Mouse (Mus musculus) right cerebral cortex, postnatal 4 days (tissue): ENCODE results near the gene Tmc8.
"Not testable (repeated sequence)": the region's sequence is repeated elsewhere in the genome, so short reads cannot be mapped to it uniquely, and the experiment has no call there.

ENCODE experiments used
- DNase-seq: peaks from one replicate; pipeline ENCODE4 v3.0.0-alpha.2; 2022

Tmc8 gene

DNA sequence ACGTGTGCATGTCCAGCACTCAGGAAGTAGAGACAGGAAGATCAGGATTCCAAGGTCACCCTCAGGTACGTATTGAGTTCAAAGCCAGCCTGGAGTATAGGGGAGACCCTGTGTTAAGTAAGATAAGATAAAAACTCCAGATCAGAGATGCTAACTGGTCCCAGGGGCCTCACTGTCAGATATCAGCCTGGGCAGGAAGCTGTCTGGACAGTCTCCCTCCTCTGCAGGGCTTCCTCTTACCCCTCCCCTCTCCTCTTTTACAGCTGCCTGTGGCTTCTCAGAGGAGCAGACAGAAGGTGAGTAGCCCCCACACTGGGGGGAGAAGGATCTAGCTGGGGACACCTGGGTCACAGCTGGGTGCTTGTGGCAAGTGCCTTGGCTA lies 16.3 kb downstream of the Tmc8 start:
- DNase-seq, result no peak

DNA sequence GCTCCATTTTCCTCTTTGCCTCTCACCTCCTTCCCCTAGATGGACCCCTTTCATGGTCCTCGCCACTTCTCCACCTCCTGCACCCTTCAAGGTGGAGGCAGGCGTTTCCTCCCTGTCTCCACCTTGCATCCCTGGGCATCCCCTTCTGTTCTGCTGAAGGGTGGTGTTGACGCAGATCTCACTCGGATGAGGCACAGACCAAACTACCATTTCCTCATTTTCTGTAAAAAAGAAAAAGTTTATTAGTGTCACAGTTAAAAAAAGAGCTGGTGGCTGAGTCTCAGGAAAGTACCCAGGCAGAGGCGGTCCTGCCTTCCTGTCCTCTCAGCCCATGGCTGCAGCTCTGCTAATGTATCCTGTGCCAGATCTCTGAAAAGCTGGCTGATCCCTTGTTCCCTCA lies 17.3 kb downstream of the Tmc8 start:
- DNase-seq, result no peak

DNA sequence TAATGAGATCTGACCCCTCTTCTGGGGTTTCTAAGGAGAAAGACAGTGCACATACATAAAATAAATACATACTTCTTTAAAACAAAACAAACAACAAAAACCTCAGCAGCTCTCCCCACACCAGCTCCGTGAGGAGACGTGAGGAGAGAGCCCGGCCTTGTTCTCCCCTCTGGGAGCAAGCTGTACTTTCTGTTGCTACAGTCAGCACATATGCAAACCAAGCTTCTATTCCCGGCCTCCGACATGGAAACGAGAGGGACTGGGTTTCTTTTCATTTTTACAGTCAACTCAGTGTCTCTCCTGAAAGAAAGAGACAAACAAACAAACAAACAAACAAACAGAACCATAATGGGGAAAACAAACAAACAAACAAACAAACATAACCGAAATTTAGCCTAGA lies 18.2 kb downstream of the Tmc8 start:
- no peak for DNase-seq

- no peak for DNase-seq
These were observed 19.8 kb downstream of the Tmc8 start for GRCm38 (mm10) chr11:117801650-117802049.

GRCm38 (mm10) chr11:117803166-117803688 lies 21.4 kb downstream of the Tmc8 start:
- no peak for DNase-seq

GRCm38 (mm10) chr11:117806781-117807180 lies 24.9 kb downstream of the Tmc8 start:
- DNase-seq, result no peak

GRCm38 (mm10) chr11:117809407-117810311 lies 27.8 kb downstream of the Tmc8 start, which contains the start of the genes Gm20708 and Syngr2:
Gene Gm20708 (plus strand): TSS chr11:117809668.
Gene Syngr2 (plus strand): TSS chr11:117809668.
- peak; percentile 58 for DNase-seq

- DNase-seq, result peak; percentile 72
These were observed 28.6 kb downstream of the Tmc8 start for GRCm38 (mm10) chr11:117810401-117811046.

DNA sequence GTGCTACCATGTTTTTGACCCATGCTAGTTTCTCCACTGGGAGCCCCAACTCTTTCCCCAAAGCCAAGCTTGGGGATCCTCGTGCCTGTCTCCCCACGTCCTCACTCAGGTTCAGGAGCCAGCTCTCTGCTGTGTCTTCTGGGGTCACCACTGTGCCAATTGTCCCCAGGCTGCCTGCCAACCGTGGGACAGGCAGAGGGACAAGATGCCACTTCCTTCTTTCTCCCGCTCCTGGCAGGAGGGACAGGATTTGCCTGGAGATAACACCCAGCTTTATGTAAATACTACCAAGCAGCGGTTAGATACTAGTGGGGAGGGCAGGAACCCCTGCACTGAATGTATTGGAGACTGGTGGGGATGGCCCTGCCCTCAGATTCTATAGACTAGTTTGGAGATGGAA lies 32.0 kb downstream of the Tmc8 start:
- DNase-seq, result no peak

GRCm38 (mm10) chr11:117814704-117815366 lies 33.0 kb downstream of the Tmc8 start:
- DNase-seq, result no peak

DNA sequence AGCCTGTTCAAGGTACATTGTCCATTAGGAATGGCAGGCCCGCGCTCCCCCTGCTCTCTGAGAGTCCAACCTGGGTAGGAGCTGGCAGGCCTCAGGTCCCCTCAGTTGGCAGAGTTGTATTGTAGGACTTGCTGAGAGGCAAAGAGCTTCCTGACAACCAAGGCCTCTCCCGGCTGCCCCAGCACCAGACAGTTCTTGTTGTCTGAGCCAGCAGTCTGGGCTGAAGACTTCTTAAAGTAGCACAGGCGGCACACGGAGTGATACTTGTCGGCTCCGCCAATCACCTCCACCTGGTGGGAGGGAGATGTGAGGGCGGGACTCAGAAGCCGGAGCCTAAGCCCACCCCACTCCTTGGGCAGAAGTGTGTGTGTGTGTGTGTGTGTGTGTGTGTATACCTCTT lies 34.0 kb downstream of the Tmc8 start:
- DNase-seq, result not testable (repeated sequence)

- DNase-seq, result no peak
These were observed 34.6 kb downstream of the Tmc8 start for GRCm38 (mm10) chr11:117816389-117816996.

DNA sequence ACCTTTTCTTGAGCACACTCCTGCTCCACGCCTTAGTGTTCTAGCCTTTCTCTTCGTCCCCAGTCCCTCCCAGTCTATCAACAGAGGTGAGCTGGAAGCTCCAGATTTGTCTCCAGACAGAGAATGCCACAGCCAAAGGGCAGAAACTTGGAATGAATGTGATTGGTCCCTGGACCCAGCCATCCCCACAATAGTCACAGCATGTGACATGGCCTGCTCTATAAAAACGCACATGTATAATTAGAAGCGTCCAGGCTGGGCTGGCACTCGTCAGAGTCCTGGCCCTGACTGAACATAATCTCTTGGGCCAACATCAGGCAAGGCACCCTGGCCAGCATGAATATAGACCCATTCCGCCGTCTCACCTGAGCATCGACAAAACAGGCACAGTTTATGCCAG lies 37.2 kb downstream of the Tmc8 start:
- no peak for DNase-seq

DNA sequence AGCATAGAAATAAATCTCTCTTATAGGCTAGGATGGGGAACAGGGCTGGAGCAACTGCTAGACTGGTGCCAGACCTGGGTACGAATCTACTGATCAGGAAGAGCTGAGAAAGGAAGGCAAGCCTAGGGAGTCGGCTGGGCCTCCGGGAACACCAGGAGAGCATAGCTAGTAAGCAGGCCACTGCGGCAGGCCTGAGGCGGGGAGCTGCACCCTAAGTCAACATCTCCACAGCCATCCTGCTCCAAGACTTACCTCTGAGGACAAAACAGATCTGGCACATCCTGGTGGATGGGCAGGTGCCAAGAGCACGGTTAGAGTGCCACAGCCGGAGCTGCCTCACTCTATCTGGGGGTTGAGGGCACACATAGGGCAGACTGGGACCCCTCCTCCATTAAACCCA lies 38.3 kb downstream of the Tmc8 start:
- DNase-seq, result no peak

DNA sequence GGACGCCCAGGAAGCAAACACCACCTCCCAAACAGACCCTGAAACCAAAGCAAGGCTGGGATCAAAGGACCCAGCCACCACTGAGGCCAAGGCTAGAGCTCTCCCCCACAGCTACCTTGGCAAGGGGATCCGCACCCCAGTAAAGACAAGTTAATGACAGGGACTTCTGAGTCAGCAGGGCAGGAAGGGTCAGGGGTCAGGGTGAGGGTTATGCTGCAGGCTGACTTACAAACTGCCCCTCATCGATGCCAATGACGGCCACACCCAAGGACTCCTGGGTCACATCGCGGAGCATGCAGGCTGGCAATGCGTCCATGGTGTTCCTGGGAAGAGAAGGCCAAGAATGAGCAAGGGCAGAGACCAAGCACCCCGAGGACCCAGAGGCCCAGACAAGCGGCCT lies 40.0 kb downstream of the Tmc8 start:
- no peak for DNase-seq

GRCm38 (mm10) chr11:117822728-117823241 lies 40.9 kb downstream of the Tmc8 start:
- no peak for DNase-seq

DNA sequence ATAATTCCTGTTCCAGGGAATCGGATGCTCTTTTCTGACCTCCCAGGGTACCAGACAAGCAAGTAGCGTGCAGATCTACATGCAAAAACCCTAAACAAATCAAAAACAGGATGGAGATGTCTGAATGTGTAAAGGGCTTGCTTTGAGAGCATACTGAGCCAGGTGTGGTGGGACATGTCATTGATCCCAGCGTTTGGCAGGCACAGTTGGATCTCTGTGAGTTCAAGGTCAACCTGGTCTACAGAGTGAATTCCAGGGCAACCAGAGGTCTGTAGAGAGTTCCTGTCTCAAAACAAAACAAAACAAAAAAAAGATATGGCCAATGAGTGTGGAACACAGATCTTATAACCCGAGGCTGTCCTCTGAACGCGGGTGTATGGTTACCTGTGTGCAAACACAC lies 41.5 kb downstream of the Tmc8 start:
- DNase-seq, result no peak

GRCm38 (mm10) chr11:117824060-117824969 lies 42.4 kb downstream of the Tmc8 start:
- peak; percentile 83 for DNase-seq

DNA sequence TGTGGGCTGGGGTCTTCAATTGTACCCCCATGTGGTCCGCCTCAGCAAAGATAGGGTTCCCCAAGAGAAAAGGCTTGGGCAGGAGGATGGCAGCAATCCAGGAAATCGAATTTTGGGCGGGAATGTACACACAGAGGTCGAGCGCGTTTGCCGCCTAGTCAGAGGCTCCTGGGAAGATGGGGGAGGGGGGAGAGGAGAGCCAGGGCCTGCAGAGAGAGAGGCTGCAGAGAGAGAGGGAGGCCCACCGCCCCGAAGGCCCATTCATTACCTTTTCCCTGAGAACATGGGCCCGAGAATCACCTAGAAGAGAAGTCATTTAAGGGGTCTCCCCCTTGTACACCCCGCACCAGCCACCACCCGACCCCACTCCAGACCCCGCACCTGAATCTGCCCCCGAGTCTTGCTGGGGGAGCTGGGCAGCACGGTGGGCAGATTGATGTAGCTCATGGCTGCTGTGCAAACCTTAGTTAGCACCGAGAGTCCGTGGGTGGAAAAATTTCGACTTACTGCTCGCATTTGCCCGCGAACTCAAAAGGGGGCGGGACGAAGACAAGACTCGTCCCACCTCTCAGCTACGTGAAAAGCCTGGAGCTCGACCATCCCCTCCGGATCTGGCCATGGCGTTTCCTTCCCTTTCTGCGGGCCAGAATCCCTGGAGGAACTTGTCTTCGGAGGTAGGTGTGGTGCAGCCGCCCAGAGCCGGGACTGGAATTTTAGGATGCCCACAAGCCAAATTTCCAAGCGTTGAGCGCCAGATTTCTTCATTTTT lies 43.6 kb downstream of the Tmc8 start, which contains the start of the genes Afmid and Tk1:
Afmid (plus strand) TSS at position 592 of the 769 bp plus-strand sequence.
Tk1 (minus strand) TSS at position 760 of the 769 bp plus-strand sequence.
- DNase-seq, result peak; percentile 62

GRCm38 (mm10) chr11:117826164-117826563 lies 44.3 kb downstream of the Tmc8 start:
- no peak for DNase-seq

GRCm38 (mm10) chr11:117826916-117827315 lies 45.0 kb downstream of the Tmc8 start:
- DNase-seq, result no peak
